26 mouse cellular contexts compared by ENCODE assay signal in genomic region chr6:29303726-29304125, GRCm38 (mm10). TPM values are rescaled to one million over a fixed set of nuclear protein-coding genes. Genes with fewer than 3 reads are reported as not detected.
DNase-seq lines count a peak whose midpoint lies in the region; ATAC-seq and TF ChIP-seq lines count a peak whose summit lies in the region.
"Had no signal": no experiment of that assay in that cellular context is flagged by ENCODE, and none has a peak within 500 bp of the region (broad histone marks: within the 10 kb centered on the region; RNA-seq: fewer than 3 reads in every experiment).

No protein-coding gene starts in this region.

- H3K27ac ChIP-seq in kidney, adult 2 months (ENCODE audit: insufficient read depth, low read depth, low read length): no peak overlapping the region
- H3K27ac ChIP-seq in midbrain, embryonic 14.5 days (replicated peaks; ENCODE audit: low read depth, low read length): no peak overlapping the region
- H3K27ac ChIP-seq in midbrain, embryonic 10.5 days (replicated peaks): no peak overlapping the region
- H3K27ac ChIP-seq: hindbrain, embryonic 13.5 days; intestine, embryonic 15.5 days; neural tube, embryonic 13.5 days had no signal

- DNase-seq in cerebellum, postnatal 14 days: peak; percentile 8 to 14
- DNase-seq in cerebellum, postnatal 36 days: no peak
- DNase-seq in kidney, postnatal 14 days: peak; percentile 6
- DNase-seq in kidney, adult 2 months: no peak
- peak; percentile 15 for DNase-seq in midbrain, embryonic 14.5 days
- no peak for DNase-seq in midbrain, embryonic 10.5 days (ENCODE audit: low spot score)
- DNase-seq in brain, embryonic 14.5 days (ENCODE audit: low read depth): peak; percentile 9
- no peak for DNase-seq in gastrocnemius, postnatal 36 days
- DNase-seq: kidney, postnatal 10 days; thymus, adult 18-20 months had no signal

- H3K9me3 ChIP-seq in midbrain, embryonic 14.5 days (ENCODE audit: control insufficient read depth, low read length): no peaks in the 10 kb centered on the region
- H3K9me3 ChIP-seq in midbrain, embryonic 10.5 days (replicated peaks): no peaks in the 10 kb centered on the region; the same call in 1 of the 2 replicates
- H3K9me3 ChIP-seq: hindbrain, embryonic 13.5 days; intestine, embryonic 15.5 days had no signal

- no peaks in the 10 kb centered on the region for H3K27me3 ChIP-seq in kidney, adult 2 months (replicated peaks; ENCODE audit: control insufficient read depth, insufficient read depth, low read length)
- H3K27me3 ChIP-seq in midbrain, embryonic 14.5 days (ENCODE audit: control insufficient read depth, insufficient read depth, low read length): no peaks in the 10 kb centered on the region
- no peaks in the 10 kb centered on the region for H3K27me3 ChIP-seq in midbrain, embryonic 10.5 days (ENCODE audit: low read depth, poor library complexity, severe bottlenecking)
- H3K27me3 ChIP-seq: hindbrain, embryonic 13.5 days; intestine, embryonic 15.5 days; neural tube, embryonic 13.5 days had no signal

- H3K4me2 ChIP-seq in midbrain, embryonic 14.5 days (ENCODE audit: low read length): no peak overlapping the region
- H3K4me2 ChIP-seq: hindbrain, embryonic 13.5 days; intestine, embryonic 15.5 days; neural tube, embryonic 13.5 days had no signal

- TF ChIP-seq POLR2A in kidney, adult 2 months (IDR thresholded peaks at IDR 0.05; ENCODE audit: low read depth, low read length): no peak
- no peak for TF ChIP-seq POLR2A in brain, embryonic 14.5 days (IDR thresholded peaks at IDR 0.05; ENCODE audit: borderline replicate concordance, extremely low read depth, insufficient read depth, insufficient read length, poor library complexity, severe bottlenecking)

- intact Hi-C loops in gastrocnemius, postnatal 36 days (cut with DNase I): no loop called here

- TF ChIP-seq CTCF in kidney, adult 2 months (conservative IDR thresholded peaks at IDR 0.05; ENCODE audit: insufficient read depth, insufficient read length, low read depth, low read length): no peak
- TF ChIP-seq CTCF in brain, embryonic 14.5 days (IDR thresholded peaks at IDR 0.05; ENCODE audit: borderline replicate concordance, extremely low read depth, insufficient read depth, insufficient read length): peak; percentile 20; the same call in 1 of the 2 replicates

- no peaks in the 10 kb centered on the region for H3K36me3 ChIP-seq in kidney, adult 2 months (ENCODE audit: control insufficient read depth, insufficient read depth, low read length)
- no peaks in the 10 kb centered on the region for H3K36me3 ChIP-seq in midbrain, embryonic 14.5 days (ENCODE audit: control insufficient read depth, insufficient read depth, low read length)
- no peaks in the 10 kb centered on the region for H3K36me3 ChIP-seq in midbrain, embryonic 10.5 days
- H3K36me3 ChIP-seq: hindbrain, embryonic 13.5 days; intestine, embryonic 15.5 days; neural tube, embryonic 13.5 days had no signal

- H3K9ac ChIP-seq in midbrain, embryonic 14.5 days (replicated peaks; ENCODE audit: low read length): no peak overlapping the region
- H3K9ac ChIP-seq: hindbrain, embryonic 13.5 days; intestine, embryonic 15.5 days; neural tube, embryonic 13.5 days had no signal

- WGBS in kidney, adult 2 months: 29% methylated on average over 5 of the region's 5 CpGs
- WGBS in midbrain, embryonic 14.5 days: 56% methylated on average over 5 of the region's 5 CpGs
- 59% methylated on average over 5 of the region's 5 CpGs for WGBS in midbrain, embryonic 10.5 days

- no peak overlapping the region for H3K4me3 ChIP-seq in kidney, adult 2 months (ENCODE audit: insufficient read depth, low read depth, low read length)
- H3K4me3 ChIP-seq in midbrain, embryonic 14.5 days (replicated peaks; ENCODE audit: low read depth, low read length): no peak overlapping the region
- no peak overlapping the region for H3K4me3 ChIP-seq in midbrain, embryonic 10.5 days
- H3K4me3 ChIP-seq: erythroblast, embryonic 14.5 days; hindbrain, embryonic 13.5 days; intestine, embryonic 15.5 days; megakaryocyte, embryonic 14.5 days; neural tube, embryonic 13.5 days had no signal

- no peaks in the 10 kb centered on the region for H3K4me1 ChIP-seq in kidney, adult 2 months (ENCODE audit: control insufficient read depth, insufficient read depth, low read length)
- no peaks in the 10 kb centered on the region for H3K4me1 ChIP-seq in midbrain, embryonic 14.5 days (ENCODE audit: control insufficient read depth, insufficient read depth, low read length)
- H3K4me1 ChIP-seq in midbrain, embryonic 10.5 days: no peaks in the 10 kb centered on the region
- H3K4me1 ChIP-seq: hindbrain, embryonic 13.5 days; intestine, embryonic 15.5 days; neural tube, embryonic 13.5 days had no signal

- ATAC-seq in midbrain, embryonic 14.5 days (ENCODE audit: low FRiP score, low TSS enrichment): no peak
- ATAC-seq: forebrain, embryonic 16.5 days; intestine, embryonic 15.5 days had no signal

RNA-seq across cellular contexts. Expression of gene Fam71f1, which starts 15.2 kb away (rescaled TPM):
- 0.11 TPM in 1 of 2 replicates, not detected in the other for polyA plus RNA-seq in kidney, adult 2 months (2012; rRNA removed)
- not detected in 2 replicates for polyA plus RNA-seq in midbrain, embryonic 14.5 days (2014; fragmentation: Nextera tagmentation; extraction: Ambion mirVana)
- polyA plus RNA-seq in midbrain, embryonic 10.5 days (2016; fragmentation: Nextera tagmentation; extraction: Ambion mirVana): not detected in 2 replicates
- polyA plus RNA-seq in brain, embryonic 14.5 days (2012; rRNA removed): not detected in 2 replicates
- total RNA-seq in gastrocnemius, postnatal 36 days (2021): not detected
- total RNA-seq: adrenal gland, adult 18-20 months; gastrocnemius, adult 18-20 months; heart, adult 8-10 months; layer of hippocampus, postnatal 10 days; left cerebral cortex, postnatal 14 days had no signal
- polyA plus RNA-seq: embryonic facial prominence, embryonic 11.5 days; erythroblast, embryonic 14.5 days; forebrain, embryonic 16.5 days; heart, embryonic 16.5 days; hindbrain, embryonic 13.5 days; intestine, embryonic 15.5 days; lung, embryonic 16.5 days; neural tube, embryonic 13.5 days; small intestine, adult 2 months; urinary bladder, adult 2 months had no signal

RNA-seq across cellular contexts. Expression of gene Fam71f2, which starts 24.3 kb away (rescaled TPM):
- 0.39 and 0.45 TPM in 2 replicates for polyA plus RNA-seq in kidney, adult 2 months (2012; rRNA removed)
- 0.36 and 0.59 TPM in 2 replicates for polyA plus RNA-seq in midbrain, embryonic 14.5 days (2014; fragmentation: Nextera tagmentation; extraction: Ambion mirVana)
- polyA plus RNA-seq in midbrain, embryonic 10.5 days (2016; fragmentation: Nextera tagmentation; extraction: Ambion mirVana): 0.22 and 0.23 TPM in 2 replicates
- polyA plus RNA-seq in brain, embryonic 14.5 days (2012; rRNA removed): 1.5 and 3.1 TPM in 2 replicates
- not detected for total RNA-seq in gastrocnemius, postnatal 36 days (2021)
- total RNA-seq: adrenal gland, adult 18-20 months; gastrocnemius, adult 18-20 months; layer of hippocampus, postnatal 10 days had no signal
- polyA plus RNA-seq: erythroblast, embryonic 14.5 days had no signal

RNA-seq across cellular contexts. Expression of gene Hilpda, which starts 31.4 kb away (rescaled TPM):
- 6.5 and 7.4 TPM in 2 replicates for polyA plus RNA-seq in kidney, adult 2 months (2012; rRNA removed)
- polyA plus RNA-seq in midbrain, embryonic 14.5 days (2014; fragmentation: Nextera tagmentation; extraction: Ambion mirVana): 35.2 and 35.9 TPM in 2 replicates
- polyA plus RNA-seq in midbrain, embryonic 10.5 days (2016; fragmentation: Nextera tagmentation; extraction: Ambion mirVana): 31.0 and 34.0 TPM in 2 replicates
- 26.4 and 43.9 TPM in 2 replicates for polyA plus RNA-seq in brain, embryonic 14.5 days (2012; rRNA removed)
- total RNA-seq in gastrocnemius, postnatal 36 days (2021): 1 to 10 TPM; 3.2 to 3.4 TPM

RNA-seq across cellular contexts. Expression of gene Calu, which starts 44.1 kb away (rescaled TPM):
- polyA plus RNA-seq in kidney, adult 2 months (2012; rRNA removed): 42.1 and 46.3 TPM in 2 replicates
- polyA plus RNA-seq in midbrain, embryonic 14.5 days (2014; fragmentation: Nextera tagmentation; extraction: Ambion mirVana): 109 and 181 TPM in 2 replicates
- polyA plus RNA-seq in midbrain, embryonic 10.5 days (2016; fragmentation: Nextera tagmentation; extraction: Ambion mirVana): 246 and 248 TPM in 2 replicates
- 98.1 and 118 TPM in 2 replicates for polyA plus RNA-seq in brain, embryonic 14.5 days (2012; rRNA removed)
- total RNA-seq in gastrocnemius, postnatal 36 days (2021): 10 to 100 TPM; 82.5 to 86.2 TPM

Comparison
In these comparisons a context has a peak if more than half of its experiments do, and no peak if none do; other contexts are left out.
1. DNase-seq: peak in cerebellum, postnatal 14 days (2 of 2), kidney, postnatal 14 days (single experiment), midbrain, embryonic 14.5 days (single experiment) and brain, embryonic 14.5 days (single experiment); none in cerebellum, postnatal 36 days (0 of 2), kidney, adult 2 months (single experiment), midbrain, embryonic 10.5 days (single experiment) and gastrocnemius, postnatal 36 days (0 of 2).